Mouse (Mus musculus): ENCODE measurements at regions not wholly inside any gene's neighbourhood (a gene's known extent, or its start where the extent isn't known, plus 50 kb on each side); places are given as distances from the start of the nearest gene placed in this dataset.

- Histone ChIP-seq H3K9ac (replicated peaks; ENCODE audit: low read depth) (no peak overlapping the region), H3K4me3 (ENCODE audit: low read depth, low read length) (no peak overlapping the region), H3K27ac (ENCODE audit: low read length) (no peak overlapping the region), H3K27me3 (replicated peaks; ENCODE audit: insufficient read depth, low read length) (no peaks in the 10 kb centered on the region), H3K4me2 (replicated peaks; ENCODE audit: low read depth, low read length) (no peak overlapping the region), H3K36me3 (ENCODE audit: insufficient read depth, low read length) (no peaks in the 10 kb centered on the region), H3K4me1 (ENCODE audit: insufficient read depth, low read depth, low read length) (no peaks in the 10 kb centered on the region), H3K9me3 (ENCODE audit: low read length) (no peaks in the 10 kb centered on the region)
- WGBS, result 76% methylated on average over 3 of the region's 3 CpGs
- DNase-seq (ENCODE audit: low spot score), result no peak
- TF ChIP-seq EP300 (IDR thresholded peaks at IDR 0.05) (no peak), CTCF (IDR thresholded peaks at IDR 0.05) (no peak)
- ATAC-seq, result no peak
Measured at GRCm38 (mm10) chr7:111277703-111278102, 194.9 kb upstream of the Eif4g2 start.

- Histone ChIP-seq H3K36me3 (ENCODE audit: insufficient read depth, low read length) (no peaks in the 10 kb centered on the region), H3K9me3 (ENCODE audit: low read length) (no peaks in the 10 kb centered on the region), H3K9ac (replicated peaks; ENCODE audit: low read depth) (no peak overlapping the region), H3K4me1 (ENCODE audit: insufficient read depth, low read depth, low read length) (no peaks in the 10 kb centered on the region), H3K27me3 (replicated peaks; ENCODE audit: insufficient read depth, low read length) (no peaks in the 10 kb centered on the region), H3K4me3 (ENCODE audit: low read depth, low read length) (no peak overlapping the region), H3K27ac (ENCODE audit: low read length) (no peak overlapping the region), H3K4me2 (replicated peaks; ENCODE audit: low read depth, low read length) (no peak overlapping the region)
- WGBS, result 89% methylated on average over 5 of the region's 5 CpGs
- DNase-seq (ENCODE audit: low spot score) (no peak), ATAC-seq (no peak)
- TF ChIP-seq CTCF (IDR thresholded peaks at IDR 0.05) (no peak), EP300 (IDR thresholded peaks at IDR 0.05) (no peak)
Measured at GRCm38 (mm10) chr7:111273839-111274238, 191.0 kb upstream of the Eif4g2 start.

- ATAC-seq (no peak), DNase-seq (ENCODE audit: low spot score) (no peak)
- no peak overlapping the region for H3K27ac ChIP-seq (ENCODE audit: low read length)
- no peaks in the 10 kb centered on the region for H3K9me3 ChIP-seq (ENCODE audit: low read length)
- no peak overlapping the region for H3K9ac ChIP-seq (replicated peaks; ENCODE audit: low read depth)
- no peaks in the 10 kb centered on the region for H3K36me3 ChIP-seq (ENCODE audit: insufficient read depth, low read length)
- no peak overlapping the region for H3K4me3 ChIP-seq (ENCODE audit: low read depth, low read length)
- H3K27me3 ChIP-seq (replicated peaks; ENCODE audit: insufficient read depth, low read length), result no peaks in the 10 kb centered on the region
- TF ChIP-seq EP300 (IDR thresholded peaks at IDR 0.05) (no peak), CTCF (IDR thresholded peaks at IDR 0.05) (no peak)
- WGBS, result 84% methylated on average over 4 of the region's 4 CpGs
- H3K4me2 ChIP-seq (replicated peaks; ENCODE audit: low read depth, low read length), result no peak overlapping the region
- no peaks in the 10 kb centered on the region for H3K4me1 ChIP-seq (ENCODE audit: insufficient read depth, low read depth, low read length)
Measured at GRCm38 (mm10) chr7:111270874-111271273, 188.0 kb upstream of the Eif4g2 start.

GRCm38 (mm10) chr7:111268197-111268596 is 185.4 kb upstream of the Eif4g2 start:
- Histone ChIP-seq H3K4me1 (ENCODE audit: insufficient read depth, low read depth, low read length) (no peaks in the 10 kb centered on the region), H3K27ac (ENCODE audit: low read length) (no peak overlapping the region), H3K36me3 (ENCODE audit: insufficient read depth, low read length) (no peaks in the 10 kb centered on the region), H3K27me3 (replicated peaks; ENCODE audit: insufficient read depth, low read length) (no peaks in the 10 kb centered on the region), H3K4me2 (replicated peaks; ENCODE audit: low read depth, low read length) (no peak overlapping the region), H3K9me3 (ENCODE audit: low read length) (no peaks in the 10 kb centered on the region), H3K4me3 (ENCODE audit: low read depth, low read length) (no peak overlapping the region), H3K9ac (replicated peaks; ENCODE audit: low read depth) (no peak overlapping the region)
- TF ChIP-seq CTCF (IDR thresholded peaks at IDR 0.05) (no peak), EP300 (IDR thresholded peaks at IDR 0.05) (no peak)
- WGBS, result 85% methylated on average over 2 of the region's 2 CpGs
- DNase-seq (ENCODE audit: low spot score) (no peak), ATAC-seq (no peak)

GRCm38 (mm10) chr7:111263302-111263701 is 180.5 kb upstream of the Eif4g2 start:
- no peak overlapping the region for H3K9ac ChIP-seq (replicated peaks; ENCODE audit: low read depth)
- WGBS, result 70% methylated on average over 1 of the region's 1 CpGs
- DNase-seq (ENCODE audit: low spot score), result no peak

GRCm38 (mm10) chr7:111259630-111260574 is 177.1 kb upstream of the Eif4g2 start:
- no peaks in the 10 kb centered on the region for H3K4me1 ChIP-seq (ENCODE audit: insufficient read depth, low read depth, low read length)

More at GRCm38 (mm10) chr7:111263302-111263701, 180.5 kb upstream of the Eif4g2 start:
- no peak overlapping the region for H3K27ac ChIP-seq (ENCODE audit: low read length)
- TF ChIP-seq EP300 (IDR thresholded peaks at IDR 0.05), result no peak
- TF ChIP-seq CTCF (IDR thresholded peaks at IDR 0.05), result peak; percentile 50
- H3K9me3 ChIP-seq (ENCODE audit: low read length), result no peaks in the 10 kb centered on the region
- no peaks in the 10 kb centered on the region for H3K4me1 ChIP-seq (ENCODE audit: insufficient read depth, low read depth, low read length)
- no peaks in the 10 kb centered on the region for H3K36me3 ChIP-seq (ENCODE audit: insufficient read depth, low read length)
- H3K4me2 ChIP-seq (replicated peaks; ENCODE audit: low read depth, low read length), result no peak overlapping the region
- no peak overlapping the region for H3K4me3 ChIP-seq (ENCODE audit: low read depth, low read length)
- ATAC-seq, result no peak
- no peaks in the 10 kb centered on the region for H3K27me3 ChIP-seq (replicated peaks; ENCODE audit: insufficient read depth, low read length)

More at GRCm38 (mm10) chr7:111259630-111260574, 177.1 kb upstream of the Eif4g2 start:
- no peak overlapping the region for H3K4me2 ChIP-seq (replicated peaks; ENCODE audit: low read depth, low read length)
- TF ChIP-seq EP300 (IDR thresholded peaks at IDR 0.05) (peak; percentile 24; the same call in 1 of the 2 replicates), CTCF (IDR thresholded peaks at IDR 0.05) (no peak)
- H3K27ac ChIP-seq (ENCODE audit: low read length), result peak overlapping the region; percentile 43; the same call in 1 of the 2 replicates
- H3K9me3 ChIP-seq (ENCODE audit: low read length), result no peaks in the 10 kb centered on the region
- no peak overlapping the region for H3K4me3 ChIP-seq (ENCODE audit: low read depth, low read length)
- peak; percentile 68 for DNase-seq (ENCODE audit: low spot score)
- ATAC-seq, result peak; percentile 83
- H3K9ac ChIP-seq (replicated peaks; ENCODE audit: low read depth), result no peak overlapping the region
- 53% methylated on average over 11 of the region's 11 CpGs for WGBS
- H3K36me3 ChIP-seq (ENCODE audit: insufficient read depth, low read length), result no peaks in the 10 kb centered on the region
- no peaks in the 10 kb centered on the region for H3K27me3 ChIP-seq (replicated peaks; ENCODE audit: insufficient read depth, low read length)

All from lung, postnatal 0 days (tissue).